Mouse (Mus musculus): ENCODE results near the gene Col20a1.

The Col20a1 gene

GRCm38 (mm10) chr2:181036561-181036960 lies 50.2 kb downstream of the Col20a1 start:
- DNase-seq (ENCODE audit: low read depth, low spot score), result no peak
- Histone ChIP-seq H3K36me3 (ENCODE audit: control insufficient read depth, insufficient read depth, low read length, poor library complexity, severe bottlenecking) (no peaks in the 10 kb centered on the region), H3K27me3 (ENCODE audit: control insufficient read depth, insufficient read depth, low read length, poor library complexity, severe bottlenecking) (no peaks in the 10 kb centered on the region)

DNA sequence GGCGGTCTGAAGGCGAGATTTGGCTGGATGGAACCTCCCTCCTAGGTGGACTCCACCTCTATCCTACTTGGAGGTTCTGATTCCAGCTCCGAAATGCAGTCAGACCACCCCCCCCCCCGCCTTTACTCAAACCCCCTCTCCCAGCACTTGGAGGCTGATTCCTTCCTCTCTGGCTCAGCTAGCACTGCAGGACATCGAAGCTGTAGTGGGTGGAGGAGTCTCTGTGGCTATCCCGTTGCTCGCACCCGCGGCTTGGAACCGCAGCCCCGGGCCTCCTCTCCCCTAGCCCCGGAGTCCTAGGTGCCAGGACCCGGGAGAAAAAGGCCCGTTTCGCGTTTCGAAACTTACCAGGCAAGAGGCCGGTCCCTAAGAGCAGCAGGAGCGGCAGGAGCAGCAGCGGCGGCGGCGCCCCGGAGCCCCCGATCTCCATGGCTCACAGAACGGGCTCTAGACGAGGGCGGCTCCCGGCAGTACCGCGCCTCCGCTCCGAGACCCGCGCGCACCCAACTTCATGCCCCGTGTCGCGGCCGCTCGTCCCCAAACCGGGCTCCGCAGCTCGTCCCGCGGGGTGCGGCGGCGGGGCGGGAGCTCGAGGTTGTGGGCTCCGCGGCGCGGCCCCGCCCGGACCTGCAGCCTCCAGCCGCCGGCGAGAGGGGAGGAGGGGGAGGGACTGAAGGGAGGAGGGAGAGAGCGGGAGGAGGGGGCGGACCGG lies 52.5 kb downstream of the Col20a1 start:
- DNase-seq (ENCODE audit: low read depth, low spot score), result no peak

GRCm38 (mm10) chr2:181039356-181039680 lies 53.0 kb downstream of the Col20a1 start:
- no peaks in the 10 kb centered on the region for H3K27me3 ChIP-seq (ENCODE audit: control insufficient read depth, insufficient read depth, low read length, poor library complexity, severe bottlenecking)
- DNase-seq (ENCODE audit: low read depth, low spot score), result no peak
- H3K36me3 ChIP-seq (ENCODE audit: control insufficient read depth, insufficient read depth, low read length, poor library complexity, severe bottlenecking), result no peaks in the 10 kb centered on the region

More for the DNA sequence above, 52.5 kb downstream of the Col20a1 start:
- Histone ChIP-seq H3K36me3 (ENCODE audit: control insufficient read depth, insufficient read depth, low read length, poor library complexity, severe bottlenecking) (no peaks in the 10 kb centered on the region), H3K27me3 (ENCODE audit: control insufficient read depth, insufficient read depth, low read length, poor library complexity, severe bottlenecking) (no peaks in the 10 kb centered on the region)

GRCm38 (mm10) chr2:181041941-181042340 lies 55.6 kb downstream of the Col20a1 start:
- Histone ChIP-seq H3K27me3 (ENCODE audit: control insufficient read depth, insufficient read depth, low read length, poor library complexity, severe bottlenecking) (no peaks in the 10 kb centered on the region), H3K36me3 (ENCODE audit: control insufficient read depth, insufficient read depth, low read length, poor library complexity, severe bottlenecking) (no peaks in the 10 kb centered on the region)
- DNase-seq (ENCODE audit: low read depth, low spot score), result no peak

GRCm38 (mm10) chr2:181042376-181042775 lies 56.0 kb downstream of the Col20a1 start:
- Histone ChIP-seq H3K27me3 (ENCODE audit: control insufficient read depth, insufficient read depth, low read length, poor library complexity, severe bottlenecking) (no peaks in the 10 kb centered on the region), H3K36me3 (ENCODE audit: control insufficient read depth, insufficient read depth, low read length, poor library complexity, severe bottlenecking) (no peaks in the 10 kb centered on the region)
- DNase-seq (ENCODE audit: low read depth, low spot score), result no peak

DNA sequence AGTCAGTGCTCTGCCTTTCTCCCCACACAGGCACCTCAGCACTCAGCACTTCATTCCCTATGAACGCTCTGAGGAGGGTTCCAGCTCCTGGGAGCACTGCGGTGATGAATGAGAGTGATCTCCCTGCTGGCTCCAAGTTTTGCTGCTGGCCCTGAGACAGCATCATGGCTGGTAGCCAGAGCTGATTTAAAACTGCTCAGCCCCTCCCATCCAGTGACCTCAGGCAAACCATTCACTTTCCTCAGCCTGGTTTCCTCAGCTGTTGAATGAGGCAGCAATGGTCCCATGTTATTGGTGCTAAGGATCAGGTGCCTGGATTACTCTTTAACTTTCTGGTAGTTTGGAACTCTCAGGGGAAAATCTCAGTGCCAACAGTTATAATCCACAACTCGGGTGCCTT lies 57.1 kb downstream of the Col20a1 start, which contains the start of gene Chrna4:
TSS of gene Chrna4 (minus strand) at position 110 of the 400 bp plus-strand sequence.
- Histone ChIP-seq H3K36me3 (ENCODE audit: control insufficient read depth, insufficient read depth, low read length, poor library complexity, severe bottlenecking) (no peaks in the 10 kb centered on the region), H3K27me3 (ENCODE audit: control insufficient read depth, insufficient read depth, low read length, poor library complexity, severe bottlenecking) (no peaks in the 10 kb centered on the region)
- DNase-seq (ENCODE audit: low read depth, low spot score), result no peak

GRCm38 (mm10) chr2:181044001-181044400 lies 57.7 kb downstream of the Col20a1 start:
- Histone ChIP-seq H3K27me3 (ENCODE audit: control insufficient read depth, insufficient read depth, low read length, poor library complexity, severe bottlenecking) (no peaks in the 10 kb centered on the region), H3K36me3 (ENCODE audit: control insufficient read depth, insufficient read depth, low read length, poor library complexity, severe bottlenecking) (no peaks in the 10 kb centered on the region)
- no peak for DNase-seq (ENCODE audit: low read depth, low spot score)

- Histone ChIP-seq H3K27me3 (ENCODE audit: control insufficient read depth, insufficient read depth, low read length, poor library complexity, severe bottlenecking) (no peaks in the 10 kb centered on the region), H3K36me3 (ENCODE audit: control insufficient read depth, insufficient read depth, low read length, poor library complexity, severe bottlenecking) (no peaks in the 10 kb centered on the region)
- DNase-seq (ENCODE audit: low read depth, low spot score), result no peak
These were observed 62.1 kb downstream of the Col20a1 start for GRCm38 (mm10) chr2:181048252-181048945.

DNA sequence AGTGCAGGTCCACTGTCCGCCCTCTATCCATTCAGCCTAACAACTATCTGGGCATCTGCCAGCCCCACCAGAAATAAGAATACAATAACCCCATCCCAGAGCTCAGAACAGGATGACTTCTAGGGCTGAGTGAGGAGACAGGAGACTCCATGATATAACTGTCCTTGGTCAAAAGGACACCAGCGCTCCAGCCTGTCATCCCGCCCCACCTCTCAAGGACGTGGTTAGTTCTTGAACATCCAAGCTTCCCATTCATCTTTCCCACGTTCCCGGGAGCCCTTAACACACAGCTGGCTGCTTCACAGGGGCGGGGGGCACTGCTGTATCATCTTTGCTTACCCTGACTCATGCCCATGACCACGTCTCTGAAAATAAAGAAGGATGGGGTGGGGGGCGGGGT lies 62.7 kb downstream of the Col20a1 start:
- Histone ChIP-seq H3K27me3 (ENCODE audit: control insufficient read depth, insufficient read depth, low read length, poor library complexity, severe bottlenecking) (no peaks in the 10 kb centered on the region), H3K36me3 (ENCODE audit: control insufficient read depth, insufficient read depth, low read length, poor library complexity, severe bottlenecking) (no peaks in the 10 kb centered on the region)
- DNase-seq (ENCODE audit: low read depth, low spot score), result no peak

DNA sequence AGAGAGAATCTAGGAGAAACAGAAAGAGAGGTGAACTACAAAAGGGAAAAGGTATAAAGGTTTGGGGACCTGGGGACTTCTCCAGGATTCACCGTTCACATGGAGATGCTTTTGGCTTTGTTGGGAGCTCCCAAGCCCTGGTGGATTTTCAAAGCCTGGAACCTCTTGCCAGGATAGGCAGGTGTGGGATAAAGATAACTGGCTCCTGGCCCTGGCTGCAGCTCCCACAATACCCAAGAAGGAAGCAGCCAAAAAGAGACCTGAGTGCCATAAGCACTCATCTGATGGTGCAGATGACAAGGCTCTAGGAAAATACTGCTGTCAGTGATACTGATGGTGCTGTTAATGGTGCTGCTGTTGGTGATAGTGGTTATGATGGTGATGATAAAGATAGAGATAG lies 65.8 kb downstream of the Col20a1 start:
- Histone ChIP-seq H3K27me3 (ENCODE audit: control insufficient read depth, insufficient read depth, low read length, poor library complexity, severe bottlenecking) (no peaks in the 10 kb centered on the region), H3K36me3 (ENCODE audit: control insufficient read depth, insufficient read depth, low read length, poor library complexity, severe bottlenecking) (no peaks in the 10 kb centered on the region)
- DNase-seq (ENCODE audit: low read depth, low spot score), result no peak

GRCm38 (mm10) chr2:181057341-181057740 lies 71.0 kb downstream of the Col20a1 start:
- DNase-seq (ENCODE audit: low read depth, low spot score), result no peak
- no peaks in the 10 kb centered on the region for H3K27me3 ChIP-seq (ENCODE audit: control insufficient read depth, insufficient read depth, low read length, poor library complexity, severe bottlenecking)
- no peaks in the 10 kb centered on the region for H3K36me3 ChIP-seq (ENCODE audit: control insufficient read depth, insufficient read depth, low read length, poor library complexity, severe bottlenecking)

- Histone ChIP-seq H3K36me3 (ENCODE audit: control insufficient read depth, insufficient read depth, low read length, poor library complexity, severe bottlenecking) (no peaks in the 10 kb centered on the region), H3K27me3 (ENCODE audit: control insufficient read depth, insufficient read depth, low read length, poor library complexity, severe bottlenecking) (no peaks in the 10 kb centered on the region)
- DNase-seq (ENCODE audit: low read depth, low spot score), result no peak
These were observed 71.9 kb downstream of the Col20a1 start for GRCm38 (mm10) chr2:181058193-181058592.

DNA sequence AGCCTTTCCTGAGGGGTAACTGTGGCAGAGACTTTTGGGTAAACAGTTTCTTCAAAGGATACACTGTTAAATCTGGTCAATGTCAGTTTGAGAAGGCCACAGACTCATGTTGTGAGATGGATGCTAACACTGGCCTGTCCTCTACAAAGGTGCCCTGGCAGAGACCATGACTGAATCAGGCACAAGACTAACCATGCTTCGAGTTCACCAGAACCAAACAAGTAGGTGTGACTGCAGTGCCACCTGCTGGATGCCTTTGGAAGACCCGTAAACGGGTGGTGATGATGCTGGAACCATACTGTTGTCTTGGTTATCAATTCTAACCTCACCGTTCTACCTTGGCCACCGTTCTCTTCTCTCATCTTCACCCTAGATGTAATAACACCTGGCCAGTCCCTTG lies 73.8 kb downstream of the Col20a1 start:
- H3K27me3 ChIP-seq (ENCODE audit: control insufficient read depth, insufficient read depth, low read length, poor library complexity, severe bottlenecking), result no peaks in the 10 kb centered on the region
- DNase-seq (ENCODE audit: low read depth, low spot score), result peak; percentile 69
- no peaks in the 10 kb centered on the region for H3K36me3 ChIP-seq (ENCODE audit: control insufficient read depth, insufficient read depth, low read length, poor library complexity, severe bottlenecking)

DNA sequence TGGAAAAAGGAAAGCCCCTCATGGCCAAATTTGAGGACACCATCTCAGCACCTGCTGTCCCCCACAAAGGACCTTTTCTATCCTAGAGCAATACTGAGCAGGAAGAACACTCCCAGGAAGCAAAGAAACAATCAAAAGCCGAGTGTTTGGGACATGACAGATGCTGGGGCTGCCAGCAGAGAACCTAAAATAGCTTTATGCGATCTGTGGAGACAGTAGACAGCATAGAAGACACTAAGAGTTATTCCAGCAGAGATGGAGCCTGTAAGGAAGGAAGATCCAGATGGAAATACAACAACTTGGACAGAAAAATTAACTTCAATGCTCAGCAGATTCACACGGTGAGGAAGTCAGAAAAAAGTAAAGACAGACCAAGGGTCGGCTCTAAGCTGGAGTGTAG lies 79.5 kb downstream of the Col20a1 start:
- no peaks in the 10 kb centered on the region for H3K36me3 ChIP-seq (ENCODE audit: control insufficient read depth, insufficient read depth, low read length, poor library complexity, severe bottlenecking)

More for the DNA sequence above, 79.5 kb downstream of the Col20a1 start:
- no peak for DNase-seq (ENCODE audit: low read depth, low spot score)
- H3K27me3 ChIP-seq (ENCODE audit: control insufficient read depth, insufficient read depth, low read length, poor library complexity, severe bottlenecking), result no peaks in the 10 kb centered on the region
